Mouse (Mus musculus) megakaryocyte, embryonic 14.5 days (primary cell): ENCODE measurements around the gene Mxd1.

Experiments used
- FLI1 ChIP-seq: IDR thresholded peaks from 2 replicates; pipeline ENCODE4 v1.6.1; 2012; ENCODE audit warnings: low read length, inconsistent platforms, mixed read lengths
- GATA1 ChIP-seq: IDR thresholded peaks from 3 replicates; pipeline ENCODE4 v1.6.1; 2012; ENCODE audit warnings: mixed read lengths, low read length, inconsistent platforms, borderline replicate concordance

DNA sequence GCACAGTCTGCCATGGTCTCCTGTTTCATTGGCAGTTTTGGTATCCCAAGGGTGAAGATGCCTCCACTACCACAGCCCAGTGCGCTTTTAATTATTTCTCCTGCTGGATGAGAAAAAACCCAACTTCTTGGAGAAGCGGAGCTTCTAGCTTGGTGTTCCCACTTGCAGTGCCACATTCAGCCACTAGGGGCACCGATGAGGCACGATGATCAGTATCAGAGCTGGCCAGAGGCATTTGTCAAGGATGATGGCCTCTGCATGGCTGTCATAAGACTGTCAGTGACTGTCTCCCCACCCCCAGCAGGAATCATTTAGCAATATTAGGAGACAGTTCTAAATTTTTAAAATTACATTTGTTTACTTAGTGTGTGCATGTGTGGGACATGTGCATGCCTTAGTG is 69.8 kb downstream of the Mxd1 start:
- TF ChIP-seq GATA1, result no peak
- no peak for TF ChIP-seq FLI1
